Comparison of ENCODE assay signal across 11 mouse cellular contexts in the genomic region with DNA sequence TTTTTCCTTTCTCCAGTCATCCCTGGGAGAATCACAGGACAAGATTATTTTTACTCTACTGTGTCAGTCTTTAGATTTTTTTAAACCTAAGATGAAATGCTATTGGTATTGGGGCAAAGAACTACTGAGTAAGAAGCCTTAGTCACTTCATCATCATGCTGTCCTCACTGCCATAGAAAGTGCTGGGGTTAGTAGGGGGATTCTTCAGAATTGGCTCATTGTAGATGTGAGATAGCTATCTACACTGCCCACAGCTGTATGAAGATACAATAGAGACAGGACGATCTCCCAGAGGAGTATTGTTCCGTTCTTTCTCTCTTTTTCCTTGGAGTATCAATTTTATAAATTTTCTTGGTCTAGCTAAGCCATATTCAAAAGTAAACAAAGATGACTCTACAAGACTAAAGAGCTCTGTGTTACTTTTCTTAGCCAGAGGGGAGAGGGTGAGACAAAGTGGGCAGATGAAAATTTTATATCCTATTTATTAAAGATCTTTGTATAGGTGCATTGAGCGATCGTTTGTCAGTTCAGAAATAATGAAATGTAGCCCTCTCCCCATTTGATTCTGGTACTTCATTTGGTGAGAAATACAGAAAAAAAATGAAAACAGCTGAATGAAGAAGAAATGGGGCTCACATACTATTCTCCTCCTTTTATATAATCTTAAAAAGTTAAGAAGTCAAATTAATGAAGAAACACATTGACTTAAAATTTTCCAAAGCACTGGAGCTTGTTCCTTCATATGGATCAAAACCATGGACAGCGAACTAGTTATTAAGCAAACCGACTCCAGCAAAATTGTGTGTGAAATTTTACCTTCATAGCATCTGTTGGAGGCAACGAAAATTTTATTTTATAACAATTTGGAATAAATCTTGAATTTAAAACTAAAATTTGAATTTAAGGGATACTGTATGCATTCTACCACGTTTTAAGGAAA.
DNase-seq lines count a peak whose midpoint lies in the region; ATAC-seq and TF ChIP-seq lines count a peak whose summit lies in the region.
"Had no signal": no experiment of that assay in that cellular context is flagged by ENCODE, and none has a peak within 500 bp of the region (broad histone marks: within the 10 kb centered on the region; RNA-seq: fewer than 3 reads in every experiment).

No protein-coding gene starts in this region.

- H3K9ac ChIP-seq in lung, embryonic 14.5 days, result no peak overlapping the region
- H3K9ac ChIP-seq in forebrain, postnatal 0 days, result peak overlapping the region; percentile 96
- peak overlapping the region; percentile 100 for H3K9ac ChIP-seq in midbrain, embryonic 13.5 days (replicated peaks)
- H3K9ac ChIP-seq in stomach, postnatal 0 days (ENCODE audit: low read length), result no peak overlapping the region

- TF ChIP-seq CTCF in lung, embryonic 14.5 days (IDR thresholded peaks at IDR 0.05; ENCODE audit: low read depth), result no peak
- no peak for TF ChIP-seq CTCF in forebrain, postnatal 0 days (IDR thresholded peaks at IDR 0.05; ENCODE audit: low read depth)
- no peak for TF ChIP-seq CTCF in stomach, postnatal 0 days (IDR thresholded peaks at IDR 0.05; ENCODE audit: low read depth)

- H3K36me3 ChIP-seq in lung, embryonic 14.5 days (ENCODE audit: insufficient read depth), result no peaks in the 10 kb centered on the region
- peaks cover 5% of the 10 kb centered on the region; the same call in 1 of the 2 replicates for H3K36me3 ChIP-seq in forebrain, postnatal 0 days (ENCODE audit: insufficient read depth)
- peaks cover 21% of the 10 kb centered on the region for H3K36me3 ChIP-seq in midbrain, embryonic 13.5 days
- H3K36me3 ChIP-seq in stomach, postnatal 0 days (ENCODE audit: control insufficient read depth, insufficient read depth, low read length), result no peaks in the 10 kb centered on the region

- no peak for ATAC-seq in lung, embryonic 14.5 days (ENCODE audit: insufficient read depth)
- no peak for ATAC-seq in forebrain, postnatal 0 days
- ATAC-seq in midbrain, embryonic 13.5 days, result no peak
- no peak for ATAC-seq in stomach, postnatal 0 days (ENCODE audit: low FRiP score, low TSS enrichment)

- DNase-seq in lung, embryonic 14.5 days, result peak; percentile 32
- DNase-seq in lung, postnatal 4 days, result no peak
- DNase-seq in forebrain, postnatal 0 days, result peak; percentile 70
- no peak for DNase-seq in gastrocnemius, postnatal 25 days
- DNase-seq in gastrocnemius, adult 18-20 months (ENCODE audit: low spot score), result no peak
- DNase-seq in stomach, postnatal 0 days (ENCODE audit: low spot score), result no peak
- DNase-seq in adrenal gland, postnatal 10 days, result no peak
- DNase-seq: heart, adult 2 months; layer of hippocampus, postnatal 36 days; lung, postnatal 10 days had no signal

- H3K4me2 ChIP-seq in lung, embryonic 14.5 days, result no peak overlapping the region
- peak overlapping the region; percentile 99 for H3K4me2 ChIP-seq in forebrain, postnatal 0 days (ENCODE audit: low read depth)
- peak overlapping the region; percentile 100 for H3K4me2 ChIP-seq in midbrain, embryonic 13.5 days (replicated peaks)
- H3K4me2 ChIP-seq in stomach, postnatal 0 days (replicated peaks; ENCODE audit: low read depth), result no peak overlapping the region

- peaks cover 93% of the 10 kb centered on the region for H3K27me3 ChIP-seq in lung, embryonic 14.5 days (ENCODE audit: insufficient read depth, low read length)
- no peaks in the 10 kb centered on the region for H3K27me3 ChIP-seq in forebrain, postnatal 0 days (ENCODE audit: insufficient read depth, low read length)
- no peaks in the 10 kb centered on the region for H3K27me3 ChIP-seq in midbrain, embryonic 13.5 days
- H3K27me3 ChIP-seq in stomach, postnatal 0 days (ENCODE audit: control insufficient read depth, insufficient read depth, low read length), result peaks cover 16% of the 10 kb centered on the region; the same call in 1 of the 2 replicates

- H3K4me3 ChIP-seq in lung, embryonic 14.5 days (ENCODE audit: low read depth, low read length), result no peak overlapping the region
- peak overlapping the region; percentile 57 for H3K4me3 ChIP-seq in forebrain, postnatal 0 days (ENCODE audit: low read depth, low read length)
- H3K4me3 ChIP-seq in midbrain, embryonic 13.5 days (replicated peaks), result peak overlapping the region; percentile 84
- H3K4me3 ChIP-seq in stomach, postnatal 0 days (ENCODE audit: low read depth, low read length), result no peak overlapping the region
- H3K4me3 ChIP-seq: heart, adult 2 months had no signal

- H3K27ac ChIP-seq in lung, embryonic 14.5 days (ENCODE audit: low read depth), result no peak overlapping the region
- H3K27ac ChIP-seq in forebrain, postnatal 0 days (ENCODE audit: low read depth, low read length), result peak overlapping the region; percentile 99
- peak overlapping the region; percentile 100 for H3K27ac ChIP-seq in midbrain, embryonic 13.5 days
- no peak overlapping the region for H3K27ac ChIP-seq in stomach, postnatal 0 days (replicated peaks)
- H3K27ac ChIP-seq: heart, adult 2 months had no signal

- H3K9me3 ChIP-seq in lung, embryonic 14.5 days (ENCODE audit: low read depth, low read length), result no peaks in the 10 kb centered on the region
- no peaks in the 10 kb centered on the region for H3K9me3 ChIP-seq in forebrain, postnatal 0 days (ENCODE audit: low read length)
- no peaks in the 10 kb centered on the region for H3K9me3 ChIP-seq in midbrain, embryonic 13.5 days
- no peaks in the 10 kb centered on the region for H3K9me3 ChIP-seq in stomach, postnatal 0 days (ENCODE audit: control insufficient read depth, low read length)

- no peak for TF ChIP-seq EP300 in stomach, postnatal 0 days (optimal IDR thresholded peaks at IDR 0.05)

- WGBS in lung, embryonic 14.5 days, result 16% methylated on average over 8 of the region's 8 CpGs
- 29% methylated on average over 8 of the region's 8 CpGs for WGBS in forebrain, postnatal 0 days
- 9% methylated on average over 8 of the region's 8 CpGs for WGBS in midbrain, embryonic 13.5 days
- 17% methylated on average over 8 of the region's 8 CpGs for WGBS in stomach, postnatal 0 days

- 0 out of 2 replicates have a peak, but pooled peaks cover under 1% of the 10 kb centered on the region for H3K4me1 ChIP-seq in lung, embryonic 14.5 days (ENCODE audit: insufficient read depth)
- H3K4me1 ChIP-seq in forebrain, postnatal 0 days (ENCODE audit: insufficient read depth), result peaks cover 14% of the 10 kb centered on the region; the same call in 1 of the 2 replicates
- peaks cover 27% of the 10 kb centered on the region for H3K4me1 ChIP-seq in midbrain, embryonic 13.5 days (replicated peaks)
- H3K4me1 ChIP-seq in stomach, postnatal 0 days (replicated peaks; ENCODE audit: control insufficient read depth, insufficient read depth), result no peaks in the 10 kb centered on the region

Comparison
In these comparisons a context has a peak if more than half of its experiments do, and no peak if none do; other contexts are left out.
1. DNase-seq: peak in lung, embryonic 14.5 days (single experiment) and forebrain, postnatal 0 days (single experiment); none in lung, postnatal 4 days (0 of 2), gastrocnemius, postnatal 25 days (single experiment), gastrocnemius, adult 18-20 months (single experiment), stomach, postnatal 0 days (single experiment) and adrenal gland, postnatal 10 days (single experiment).
2. H3K27ac ChIP-seq: peak in forebrain, postnatal 0 days (single experiment) and midbrain, embryonic 13.5 days (single experiment); none in lung, embryonic 14.5 days (single experiment) and stomach, postnatal 0 days (single experiment).
3. H3K4me2 ChIP-seq: peak in forebrain, postnatal 0 days (single experiment) and midbrain, embryonic 13.5 days (single experiment); none in lung, embryonic 14.5 days (single experiment) and stomach, postnatal 0 days (single experiment).
4. H3K4me3 ChIP-seq: peak in forebrain, postnatal 0 days (single experiment) and midbrain, embryonic 13.5 days (single experiment); none in lung, embryonic 14.5 days (single experiment) and stomach, postnatal 0 days (single experiment).
5. H3K9ac ChIP-seq: peak in forebrain, postnatal 0 days (single experiment) and midbrain, embryonic 13.5 days (single experiment); none in lung, embryonic 14.5 days (single experiment) and stomach, postnatal 0 days (single experiment).